In the genomic region with DNA sequence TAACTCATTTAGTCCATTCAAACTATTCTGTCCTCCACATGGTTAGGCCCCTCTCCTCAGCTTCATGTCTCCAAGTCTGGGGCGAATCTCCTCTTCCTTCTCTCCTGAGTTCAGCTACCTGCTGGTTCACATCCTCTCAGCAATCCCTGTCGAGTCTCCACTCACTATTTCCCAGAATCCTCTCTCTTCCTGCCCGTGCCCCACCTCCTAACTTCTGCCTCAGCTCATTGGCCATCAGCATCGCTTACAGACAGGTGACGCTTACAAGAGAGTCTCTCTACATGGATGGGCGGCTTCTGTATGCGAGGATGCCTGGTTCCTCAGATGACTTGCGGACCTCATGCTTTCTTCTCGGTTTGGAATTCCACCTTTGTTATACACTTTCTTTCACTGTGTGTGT, we compare ENCODE assay signal across 35 mouse cellular contexts.
"Had no signal": no experiment of that assay in that cellular context is flagged by ENCODE, and none has a peak within 500 bp of the region (broad histone marks: within the 10 kb centered on the region; RNA-seq: fewer than 3 reads in every experiment).

No protein-coding gene starts in this region.

- H3K4me3 ChIP-seq: heart, embryonic 10.5 days; heart, embryonic 12.5 days; heart, embryonic 13.5 days; heart, embryonic 15.5 days; hindbrain, embryonic 10.5 days; hindbrain, embryonic 12.5 days; hindbrain, embryonic 13.5 days; hindbrain, embryonic 15.5 days; intestine, embryonic 15.5 days; kidney, embryonic 15.5 days; layer of hippocampus, adult 2 months had no signal

- H3K9ac ChIP-seq: heart, embryonic 12.5 days; heart, embryonic 13.5 days; heart, embryonic 15.5 days; hindbrain, embryonic 12.5 days; hindbrain, embryonic 13.5 days; hindbrain, embryonic 14.5 days; hindbrain, embryonic 15.5 days; intestine, embryonic 15.5 days; kidney, embryonic 15.5 days had no signal

- H3K9me3 ChIP-seq: heart, embryonic 10.5 days; heart, embryonic 12.5 days; heart, embryonic 13.5 days; heart, embryonic 15.5 days; hindbrain, embryonic 10.5 days; hindbrain, embryonic 12.5 days; hindbrain, embryonic 13.5 days; hindbrain, embryonic 15.5 days; intestine, embryonic 15.5 days; kidney, embryonic 15.5 days had no signal

- ATAC-seq: hindbrain, embryonic 16.5 days; hindbrain, postnatal 0 days; inflammation-experienced regulatory T-cells, adult 6 months; intestine, embryonic 15.5 days; intestine, embryonic 16.5 days; intestine, postnatal 0 days had no signal

- H3K4me2 ChIP-seq: heart, embryonic 11.5 days; heart, embryonic 12.5 days; heart, embryonic 13.5 days; heart, embryonic 15.5 days; hindbrain, embryonic 12.5 days; hindbrain, embryonic 13.5 days; hindbrain, embryonic 14.5 days; hindbrain, embryonic 15.5 days; intestine, embryonic 15.5 days; kidney, embryonic 15.5 days had no signal

- DNase-seq: heart, postnatal 10 days; heart, postnatal 14 days; heart, postnatal 36 days; heart, postnatal 4 days; kidney, adult 11 months; kidney, adult 18-20 months; kidney, adult 2 months; kidney, adult 8-10 months; kidney, adult 9 months; kidney, postnatal 10 days; kidney, postnatal 14 days; kidney, postnatal 25 days; kidney, postnatal 36 days; kidney, postnatal 4 days; layer of hippocampus, adult 9-11 months; layer of hippocampus, postnatal 36 days had no signal

- H3K27me3 ChIP-seq: heart, embryonic 12.5 days; heart, embryonic 13.5 days; heart, embryonic 15.5 days; hindbrain, embryonic 12.5 days; hindbrain, embryonic 13.5 days; hindbrain, embryonic 15.5 days; intestine, embryonic 15.5 days; kidney, embryonic 15.5 days had no signal

- H3K36me3 ChIP-seq: hindbrain, embryonic 12.5 days; hindbrain, embryonic 15.5 days; intestine, embryonic 15.5 days had no signal

- H3K27ac ChIP-seq: heart, embryonic 10.5 days; heart, embryonic 13.5 days; heart, embryonic 15.5 days; hindbrain, embryonic 10.5 days; hindbrain, embryonic 12.5 days; hindbrain, embryonic 13.5 days; hindbrain, embryonic 14.5 days; hindbrain, embryonic 15.5 days; hindbrain, postnatal 0 days; intestine, embryonic 15.5 days; kidney, embryonic 15.5 days; kidney, postnatal 0 days; layer of hippocampus, adult 2 months had no signal
